Mouse (Mus musculus): ENCODE results near the gene Il11.

Gene Il11

GRCm38 (mm10) chr7:4743354-4743753 is 39.3 kb downstream of the Il11 start:
- DNase-seq (ENCODE audit: extremely low spot score, low read depth, low spot score) = no peak

- DNase-seq (ENCODE audit: extremely low spot score, low read depth, low spot score) = no peak
Measured at GRCm38 (mm10) chr7:4742482-4742819, 40.2 kb downstream of the Il11 start.

GRCm38 (mm10) chr7:4741672-4742481 is 40.8 kb downstream of the Il11 start:
- no peak for DNase-seq (ENCODE audit: extremely low spot score, low read depth, low spot score)

GRCm38 (mm10) chr7:4741151-4741550 is 41.5 kb downstream of the Il11 start:
- DNase-seq (ENCODE audit: extremely low spot score, low read depth, low spot score) = no peak

- DNase-seq (ENCODE audit: extremely low spot score, low read depth, low spot score) = no peak
Measured at GRCm38 (mm10) chr7:4740309-4740727, 42.3 kb downstream of the Il11 start.

GRCm38 (mm10) chr7:4739544-4740275 is 42.9 kb downstream of the Il11 start, which contains the start of gene Kmt5c:
Gene Kmt5c, plus strand, starts transcription at chr7:4740115.
- DNase-seq (ENCODE audit: extremely low spot score, low read depth, low spot score) = peak; percentile 100

GRCm38 (mm10) chr7:4739041-4739543 is 43.6 kb downstream of the Il11 start:
- DNase-seq (ENCODE audit: extremely low spot score, low read depth, low spot score) = no peak

GRCm38 (mm10) chr7:4732968-4733392 is 49.7 kb downstream of the Il11 start:
- DNase-seq (ENCODE audit: extremely low spot score, low read depth, low spot score) = no peak

GRCm38 (mm10) chr7:4731090-4731489 is 51.6 kb downstream of the Il11 start:
- no peak for DNase-seq (ENCODE audit: extremely low spot score, low read depth, low spot score)

GRCm38 (mm10) chr7:4725169-4725568 is 57.5 kb downstream of the Il11 start, which contains the start of gene Tmem150b:
Gene Tmem150b, minus strand, starts transcription at chr7:4725249.
- no peak for DNase-seq (ENCODE audit: extremely low spot score, low read depth, low spot score)

GRCm38 (mm10) chr7:4724359-4724758 is 58.3 kb downstream of the Il11 start:
- DNase-seq (ENCODE audit: extremely low spot score, low read depth, low spot score) = no peak

- no peak for DNase-seq (ENCODE audit: extremely low spot score, low read depth, low spot score)
Measured at GRCm38 (mm10) chr7:4723508-4723907, 59.2 kb downstream of the Il11 start.

All from hindlimb bud, embryonic 11.5 days (tissue).